Mouse (Mus musculus) ES-E14 (cell line): Measurements from ENCODE around the gene Ghrh.

ENCODE experiments used
- CHD2 ChIP-seq: IDR thresholded peaks from 2 replicates; pipeline ENCODE4 v1.6.1; 2014; ENCODE audit warnings: mild to moderate bottlenecking, low read depth, low read length, inconsistent platforms
- MAFK ChIP-seq: IDR thresholded peaks from 2 replicates; pipeline ENCODE4 v1.6.1; 2014; ENCODE audit warnings: mild to moderate bottlenecking, low read depth, low read length, inconsistent platforms; ENCODE audit not compliant: insufficient read depth
- ZC3H11A ChIP-seq: IDR thresholded peaks from 2 replicates; pipeline ENCODE4 v1.6.1; 2012; ENCODE audit warnings: low read depth, mild to moderate bottlenecking, inconsistent platforms, low read length, borderline replicate concordance

GRCm38 (mm10) chr2:157376995-157377394 is 29.7 kb upstream of the Ghrh start:
- no peak for TF ChIP-seq CHD2
- no peak for TF ChIP-seq ZC3H11A
- no peak for TF ChIP-seq MAFK
